Mouse (Mus musculus): ENCODE measurements around the gene Golga1. TPM values are rescaled to one million over a fixed set of nuclear protein-coding genes. Genes with fewer than 3 reads are reported as not detected.

Golga1 gene
- polyA plus RNA-seq, 1 experiment = 13.7 TPM

DNA sequence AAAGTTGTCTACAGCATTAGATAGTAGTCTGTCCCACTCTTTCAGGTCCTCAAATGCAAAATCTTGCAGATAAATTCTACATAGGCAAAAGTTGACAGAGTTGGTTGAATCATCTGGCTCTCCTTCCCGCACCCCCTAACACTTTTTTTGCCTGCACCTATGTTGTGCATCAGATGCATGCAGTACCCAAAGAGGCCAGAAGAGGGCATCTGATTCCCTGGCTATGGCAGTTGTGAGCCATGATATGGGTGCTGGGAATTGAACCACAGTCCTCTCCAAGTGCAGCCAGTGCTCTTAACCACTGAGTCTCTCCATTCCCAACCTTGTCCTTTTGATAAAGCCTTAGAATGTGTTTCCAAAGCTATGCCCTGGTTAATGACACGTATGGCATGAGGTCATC, 81.9 kb downstream of the Golga1 start:
- WGBS = 96% methylated on average over 2 of the region's 2 CpGs

DNA sequence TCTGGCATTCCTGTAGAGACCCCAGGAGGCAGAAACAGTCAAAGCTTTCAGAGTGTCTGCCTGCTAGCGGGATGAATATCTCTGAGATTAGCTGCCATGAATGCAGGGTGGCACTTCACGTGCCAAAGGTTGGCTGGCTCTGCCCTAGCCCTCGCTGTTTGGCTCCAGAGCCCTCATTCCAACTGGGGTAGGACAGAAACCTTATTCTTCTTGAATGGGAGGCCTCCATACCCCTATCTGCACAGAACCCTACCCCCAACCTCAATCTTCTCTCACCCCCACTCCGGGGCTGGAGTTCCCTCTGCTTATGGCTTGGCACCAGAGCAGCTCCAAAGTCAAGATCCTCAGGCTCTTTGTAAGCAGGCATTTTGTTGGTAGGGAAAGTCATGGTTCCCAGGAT, 87.5 kb downstream of the Golga1 start:
- WGBS = 87% methylated on average over 4 of the region's 4 CpGs
- no peak for DNase-seq (ENCODE audit: low read depth, low spot score)

More for the DNA sequence above, 81.9 kb downstream of the Golga1 start:
- DNase-seq (ENCODE audit: low read depth, low spot score) = no peak

DNA sequence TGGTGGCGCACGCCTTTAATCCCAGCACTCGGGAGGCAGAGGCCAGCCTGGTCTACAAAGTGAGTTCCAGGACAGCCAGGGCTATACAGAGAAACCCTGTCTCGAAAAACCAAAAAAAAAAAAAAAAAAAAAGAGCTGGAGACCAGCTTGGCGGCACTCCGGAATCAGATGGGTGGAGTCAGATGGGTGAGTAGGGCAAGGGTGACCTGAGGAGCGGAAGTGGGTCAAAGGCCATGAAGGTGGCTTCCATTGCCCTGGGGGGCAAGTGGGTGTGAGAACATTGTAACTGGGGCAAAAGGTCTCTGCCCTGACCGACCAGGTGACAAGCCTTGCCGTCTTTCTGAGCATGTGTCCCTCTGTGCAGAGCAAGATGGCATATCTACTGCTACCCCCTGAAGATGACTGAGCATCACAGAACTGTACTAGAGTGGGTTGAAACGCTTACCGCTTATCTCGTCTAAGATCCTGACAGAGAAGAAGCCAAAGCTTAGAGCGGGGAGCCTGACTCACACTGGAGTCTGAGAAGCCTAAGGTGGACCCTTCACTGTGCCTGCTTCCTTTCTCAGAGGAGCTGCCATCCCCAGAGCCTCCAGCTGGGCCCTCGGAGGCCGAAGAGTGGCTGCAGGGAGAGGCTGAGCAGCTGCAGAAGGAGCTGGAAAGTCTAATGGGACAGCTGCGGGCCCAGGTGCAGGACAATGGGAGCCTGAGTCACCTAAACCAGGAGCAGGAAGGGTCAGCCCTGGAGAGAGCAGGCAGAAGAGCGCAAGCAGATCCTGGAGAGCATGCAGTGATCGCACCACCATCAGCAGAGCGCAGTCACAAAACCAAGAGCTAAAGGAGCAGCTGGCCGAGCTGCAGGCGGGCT, 89.2 kb downstream of the Golga1 start:
- DNase-seq (ENCODE audit: low read depth, low spot score) = no peak
- WGBS = 78% methylated on average over 21 of the region's 21 CpGs

DNA sequence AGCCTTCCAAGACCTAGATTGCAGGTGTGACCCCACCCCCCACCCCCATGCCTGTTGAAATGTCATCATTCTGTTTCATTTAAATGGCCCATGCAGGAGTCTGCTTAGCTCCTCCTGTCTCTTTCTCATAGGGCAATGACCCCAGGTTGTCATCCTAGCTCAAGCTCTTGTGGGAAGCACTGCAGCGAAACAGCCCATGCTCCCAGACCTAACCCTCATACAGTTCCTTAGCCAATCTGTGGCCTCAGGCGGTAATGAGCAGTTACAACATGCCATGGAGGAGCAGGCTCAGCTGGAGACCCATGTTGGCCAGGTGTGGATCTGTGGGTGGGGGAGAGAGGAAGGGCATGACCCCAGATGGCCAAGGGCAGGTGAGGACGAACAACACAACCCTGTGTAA, 90.2 kb downstream of the Golga1 start:
- DNase-seq (ENCODE audit: low read depth, low spot score) = no peak
- WGBS = 86% methylated on average over 3 of the region's 3 CpGs

DNA sequence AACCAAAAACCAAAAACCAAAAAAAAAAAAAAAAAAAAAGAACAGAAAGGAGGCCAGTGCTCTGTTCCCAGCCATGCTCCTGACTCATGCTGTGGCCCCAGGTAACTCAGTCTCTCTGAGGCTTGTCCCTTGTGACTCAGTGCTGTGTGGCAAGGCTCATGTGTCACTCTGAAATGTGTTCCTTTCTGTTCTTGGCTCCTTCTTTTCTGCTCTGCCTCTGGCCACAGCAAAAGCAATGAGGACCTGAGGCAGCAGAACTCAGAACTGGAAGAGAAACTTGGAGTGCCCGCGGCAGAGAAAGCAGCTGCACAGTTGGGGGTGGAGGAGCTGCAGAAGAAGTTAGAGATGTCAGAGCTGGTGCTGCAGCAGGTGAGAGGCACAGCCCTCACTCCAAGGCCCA, 91.2 kb downstream of the Golga1 start:
- no peak for DNase-seq (ENCODE audit: low read depth, low spot score)
- WGBS = 60% methylated on average over 2 of the region's 2 CpGs

DNA sequence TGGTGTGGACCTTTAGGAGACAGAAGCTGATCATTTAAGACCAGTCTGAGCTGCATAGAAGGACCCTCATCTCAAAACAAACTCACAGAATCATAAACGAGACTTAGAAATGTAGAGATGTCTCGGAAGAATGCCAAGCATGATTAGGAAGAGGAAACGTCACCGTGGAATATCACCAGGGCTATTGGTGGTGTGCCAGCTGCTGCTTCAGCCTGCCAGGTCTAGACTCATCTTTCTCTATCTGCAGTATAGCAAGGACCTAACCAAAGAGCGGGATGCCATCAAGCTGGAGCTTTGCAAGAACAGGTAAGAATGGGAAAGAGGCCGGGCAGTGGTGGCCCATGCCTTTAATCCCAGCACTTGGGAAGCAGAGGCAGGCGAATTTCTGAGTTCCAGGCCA, 91.6 kb downstream of the Golga1 start:
- DNase-seq (ENCODE audit: low read depth, low spot score) = no peak
- 51% methylated on average over 7 of the region's 7 CpGs for WGBS

DNA sequence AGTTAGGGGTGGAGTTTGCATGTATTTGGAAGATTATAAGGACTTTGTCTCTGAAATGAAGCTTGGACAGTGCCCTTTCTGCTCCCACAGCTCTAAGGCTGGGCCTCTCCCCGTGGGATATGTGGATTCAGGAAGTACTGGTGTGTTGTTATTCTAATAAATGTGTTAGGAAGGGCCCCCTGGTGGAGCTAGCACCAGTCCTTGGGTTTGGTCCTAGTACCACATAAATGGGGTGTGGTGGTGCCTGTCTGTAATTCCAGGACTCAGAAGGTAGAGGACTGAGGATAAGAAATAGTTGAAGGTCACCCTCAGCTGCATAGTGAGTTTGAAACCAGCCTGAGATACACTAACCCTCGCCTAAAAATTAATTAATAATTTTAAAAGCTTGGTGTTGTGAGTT, 92.1 kb downstream of the Golga1 start:
- 31% methylated on average over 2 of the region's 2 CpGs for WGBS
- DNase-seq (ENCODE audit: low read depth, low spot score) = no peak

DNA sequence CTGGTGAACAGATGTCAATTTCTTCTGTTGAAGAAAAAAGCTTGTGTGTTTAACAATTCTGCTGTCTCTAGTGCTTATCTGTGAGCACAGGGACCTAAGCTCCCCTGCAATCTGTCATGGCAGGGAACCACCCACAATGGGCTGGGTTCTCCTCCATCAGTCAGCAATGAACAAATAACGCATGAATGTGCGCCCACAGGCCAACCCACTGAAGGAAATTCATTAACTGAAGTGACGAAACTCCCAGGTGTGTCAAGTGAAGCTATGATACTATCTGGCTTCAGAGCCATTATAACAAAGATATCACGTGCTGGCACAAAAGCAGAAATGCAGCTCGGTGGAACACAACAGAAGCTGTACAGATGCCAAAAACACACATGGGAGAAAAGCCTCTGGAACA, 95.3 kb downstream of the Golga1 start:
- DNase-seq (ENCODE audit: low read depth, low spot score) = no peak
- 33% methylated on average over 5 of the region's 5 CpGs for WGBS

DNA sequence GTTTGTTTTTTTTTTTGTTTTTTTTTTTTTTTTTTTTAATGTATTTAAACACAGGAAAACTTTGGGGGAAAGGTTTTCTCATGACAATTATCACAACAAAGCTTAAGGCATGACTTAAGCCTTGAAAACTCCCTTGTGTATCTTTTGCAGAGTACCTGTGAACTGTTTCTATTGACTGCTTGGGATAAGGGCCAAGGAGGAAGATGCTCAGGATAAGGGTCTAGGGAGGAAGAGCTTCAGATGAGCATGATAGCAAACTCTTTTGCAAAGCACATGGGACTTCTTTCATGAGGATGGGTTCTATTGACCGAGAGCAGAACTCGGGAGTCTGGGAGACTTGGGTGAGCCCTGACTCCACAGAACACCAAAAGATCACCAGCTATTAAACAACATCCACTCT, 95.7 kb downstream of the Golga1 start:
- no peak for DNase-seq (ENCODE audit: low read depth, low spot score)
- WGBS = 84% methylated on average over 2 of the region's 2 CpGs

Other genes starting within 250 kb of the Golga1 start
- 5.2 and 9.9 TPM in 2 replicates for gene Nr6a1, start 137.9 kb downstream of the Golga1 start, polyA plus RNA-seq (2012; rRNA removed)
- gene Olfml2a, start 133.6 kb downstream of the Golga1 start, polyA plus RNA-seq (2012; rRNA removed) = 0.79 and 1.7 TPM in 2 replicates
- gene Wdr38, start 68.1 kb downstream of the Golga1 start, polyA plus RNA-seq (2012; rRNA removed) = 0.47 and 0.55 TPM in 2 replicates
- 24.3 and 27.3 TPM in 2 replicates for gene Arpc5l, start 60.2 kb downstream of the Golga1 start, polyA plus RNA-seq (2012; rRNA removed)
- 224 and 239 TPM in 2 replicates for gene Rpl35, start 59.9 kb downstream of the Golga1 start, polyA plus RNA-seq (2012; rRNA removed)
- 0.24 and 0.70 TPM in 2 replicates for gene Scai, start 125.2 kb upstream of the Golga1 start, polyA plus RNA-seq (2012; rRNA removed)
- gene Ppp6c, start 160.9 kb upstream of the Golga1 start, polyA plus RNA-seq (2012; rRNA removed) = 17.5 and 20.8 TPM in 2 replicates